Mouse (Mus musculus): ENCODE measurements at regions not wholly inside any gene's neighbourhood (a gene's known extent, or its start where the extent isn't known, plus 50 kb on each side); places are given as distances from the start of the nearest gene placed in this dataset.

DNA sequence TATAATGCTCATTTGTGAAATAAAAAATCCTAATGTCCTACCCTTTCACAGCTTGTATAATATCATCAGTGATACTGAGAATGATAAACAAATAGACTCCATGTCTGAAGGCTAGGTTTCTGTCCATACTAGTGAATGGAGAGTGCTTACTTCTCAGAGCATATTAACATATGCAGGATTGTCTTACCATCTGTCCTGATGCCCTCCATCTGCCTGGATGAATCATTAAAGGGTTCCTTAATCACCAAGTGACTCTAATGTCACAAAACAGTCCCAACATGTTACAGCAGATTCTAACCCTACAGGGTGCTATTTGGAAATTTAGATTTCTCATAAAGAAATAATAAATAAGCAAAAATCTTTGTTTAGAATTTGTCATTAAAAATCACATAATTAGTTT lies 1391.4 kb downstream of the Basp1 start:
- Histone ChIP-seq H3K4me1 (ENCODE audit: control insufficient read depth, insufficient read depth, low read length) (peaks cover 4% of the 10 kb centered on the region; the same call in 1 of the 2 replicates), H3K27ac (ENCODE audit: insufficient read depth, low read length) (no peak overlapping the region), H3K27me3 (ENCODE audit: control insufficient read depth, insufficient read depth, low read length) (no peaks in the 10 kb centered on the region), H3K4me3 (replicated peaks; ENCODE audit: insufficient read depth, low read depth, low read length) (no peak overlapping the region)
- DNase-seq: peak; percentile 21 to 79
- no peak for TF ChIP-seq POLR2A (IDR thresholded peaks at IDR 0.05; ENCODE audit: borderline replicate concordance, insufficient read depth, low read length)
- TF ChIP-seq CTCF (IDR thresholded peaks at IDR 0.05; ENCODE audit: borderline replicate concordance, insufficient read depth, low read depth, low read length): no peak

- Histone ChIP-seq H3K27me3 (ENCODE audit: control insufficient read depth, insufficient read depth, low read length) (no peaks in the 10 kb centered on the region), H3K27ac (ENCODE audit: insufficient read depth, low read length) (no peak overlapping the region), H3K4me1 (ENCODE audit: control insufficient read depth, insufficient read depth, low read length) (no peaks in the 10 kb centered on the region), H3K4me3 (replicated peaks; ENCODE audit: insufficient read depth, low read depth, low read length) (no peak overlapping the region)
- no peak for DNase-seq
- no peak for TF ChIP-seq CTCF (IDR thresholded peaks at IDR 0.05; ENCODE audit: borderline replicate concordance, insufficient read depth, low read depth, low read length)
- TF ChIP-seq POLR2A (IDR thresholded peaks at IDR 0.05; ENCODE audit: borderline replicate concordance, insufficient read depth, low read length): no peak
- 90% methylated on average over 2 of the region's 2 CpGs for WGBS
Observed at GRCm38 (mm10) chr15:24004711-24005110, 1408.9 kb downstream of the Basp1 start.

- H3K27me3 ChIP-seq (ENCODE audit: control insufficient read depth, insufficient read depth, low read length): no peaks in the 10 kb centered on the region
- peak in 1 of 2 experiments; percentile 55 for DNase-seq
- WGBS: 13% methylated on average over 3 of the region's 3 CpGs
- no peak overlapping the region for H3K4me3 ChIP-seq (replicated peaks; ENCODE audit: insufficient read depth, low read depth, low read length)
- TF ChIP-seq POLR2A (IDR thresholded peaks at IDR 0.05; ENCODE audit: borderline replicate concordance, insufficient read depth, low read length) (no peak), CTCF (IDR thresholded peaks at IDR 0.05; ENCODE audit: borderline replicate concordance, insufficient read depth, low read depth, low read length) (no peak)
- H3K27ac ChIP-seq (ENCODE audit: insufficient read depth, low read length): no peak overlapping the region
- peaks cover 3% of the 10 kb centered on the region; the same call in 1 of the 2 replicates for H3K4me1 ChIP-seq (ENCODE audit: control insufficient read depth, insufficient read depth, low read length)
Observed at GRCm38 (mm10) chr15:23979506-23979905, 1430.7 kb downstream of the Cdh18 start.

Data from cerebellum, adult 2 months (tissue).